Mouse (Mus musculus): ENCODE data around the gene Kmt2a. TPM values are rescaled to one million over a fixed set of nuclear protein-coding genes. Genes with fewer than 3 reads are reported as not detected.
A peak's percentile ranks its signal among the peaks of the same experiment; 100 is the strongest.

Kmt2a gene
- polyA plus RNA-seq, 1 experiment from 2014 or later, result 9.8 TPM

- Histone ChIP-seq H3K9ac (replicated peaks; ENCODE audit: low read length) (no peak overlapping the region), H3K9me3 (replicated peaks; ENCODE audit: control insufficient read depth, low read length) (no peaks in the 10 kb centered on the region), H3K4me1 (ENCODE audit: control insufficient read depth, insufficient read depth, low read length) (no peaks in the 10 kb centered on the region), H3K4me2 (ENCODE audit: low read depth, low read length) (no peak overlapping the region), H3K27ac (replicated peaks; ENCODE audit: low read depth, low read length) (no peak overlapping the region), H3K27me3 (ENCODE audit: control insufficient read depth, insufficient read depth, low read length) (no peaks in the 10 kb centered on the region), H3K4me3 (ENCODE audit: low read depth, low read length) (no peak overlapping the region), H3K36me3 (replicated peaks; ENCODE audit: control insufficient read depth, insufficient read depth, low read depth, low read length) (peaks cover 2% of the 10 kb centered on the region)
- DNase-seq (ENCODE audit: low spot score), result no peak
- ATAC-seq (replicated peaks; ENCODE audit: insufficient number of reproducible peaks, low FRiP score, low TSS enrichment, low read depth), result no peak
- WGBS, result 78% methylated on average over 9 of the region's 9 CpGs
Observed at GRCm38 (mm10) chr9:44866501-44867240, 14.4 kb downstream of the Kmt2a start.

- no peak for DNase-seq (ENCODE audit: low spot score)
- H3K36me3 ChIP-seq (replicated peaks; ENCODE audit: control insufficient read depth, insufficient read depth, low read depth, low read length), result peaks cover 6% of the 10 kb centered on the region
- no peak for ATAC-seq (replicated peaks; ENCODE audit: insufficient number of reproducible peaks, low FRiP score, low TSS enrichment, low read depth)
Observed at GRCm38 (mm10) chr9:44861121-44861520, 20.0 kb downstream of the Kmt2a start.

GRCm38 (mm10) chr9:44858657-44859056 lies 22.4 kb downstream of the Kmt2a start:
- Histone ChIP-seq H3K27me3 (ENCODE audit: control insufficient read depth, insufficient read depth, low read length) (no peaks in the 10 kb centered on the region), H3K4me1 (ENCODE audit: control insufficient read depth, insufficient read depth, low read length) (no peaks in the 10 kb centered on the region), H3K9me3 (replicated peaks; ENCODE audit: control insufficient read depth, low read length) (no peaks in the 10 kb centered on the region), H3K4me2 (ENCODE audit: low read depth, low read length) (no peak overlapping the region), H3K9ac (replicated peaks; ENCODE audit: low read length) (no peak overlapping the region), H3K27ac (replicated peaks; ENCODE audit: low read depth, low read length) (no peak overlapping the region), H3K4me3 (ENCODE audit: low read depth, low read length) (no peak overlapping the region), H3K36me3 (replicated peaks; ENCODE audit: control insufficient read depth, insufficient read depth, low read depth, low read length) (peaks cover 3% of the 10 kb centered on the region; the same call in 1 of the 2 replicates)
- WGBS, result 88% methylated on average over 3 of the region's 3 CpGs
- ATAC-seq (replicated peaks; ENCODE audit: insufficient number of reproducible peaks, low FRiP score, low TSS enrichment, low read depth) (no peak), DNase-seq (ENCODE audit: low spot score) (no peak)

More at GRCm38 (mm10) chr9:44861121-44861520, 20.0 kb downstream of the Kmt2a start:
- Histone ChIP-seq H3K9ac (replicated peaks; ENCODE audit: low read length) (no peak overlapping the region), H3K9me3 (replicated peaks; ENCODE audit: control insufficient read depth, low read length) (no peaks in the 10 kb centered on the region), H3K4me2 (ENCODE audit: low read depth, low read length) (no peak overlapping the region), H3K4me1 (ENCODE audit: control insufficient read depth, insufficient read depth, low read length) (no peaks in the 10 kb centered on the region), H3K27ac (replicated peaks; ENCODE audit: low read depth, low read length) (no peak overlapping the region), H3K4me3 (ENCODE audit: low read depth, low read length) (no peak overlapping the region), H3K27me3 (ENCODE audit: control insufficient read depth, insufficient read depth, low read length) (no peaks in the 10 kb centered on the region)

- Histone ChIP-seq H3K9ac (replicated peaks; ENCODE audit: low read length) (no peak overlapping the region), H3K4me1 (ENCODE audit: control insufficient read depth, insufficient read depth, low read length) (no peaks in the 10 kb centered on the region), H3K36me3 (replicated peaks; ENCODE audit: control insufficient read depth, insufficient read depth, low read depth, low read length) (peaks cover 3% of the 10 kb centered on the region; the same call in 1 of the 2 replicates), H3K27ac (replicated peaks; ENCODE audit: low read depth, low read length) (no peak overlapping the region), H3K4me2 (ENCODE audit: low read depth, low read length) (no peak overlapping the region), H3K9me3 (replicated peaks; ENCODE audit: control insufficient read depth, low read length) (no peaks in the 10 kb centered on the region), H3K4me3 (ENCODE audit: low read depth, low read length) (no peak overlapping the region), H3K27me3 (ENCODE audit: control insufficient read depth, insufficient read depth, low read length) (no peaks in the 10 kb centered on the region)
- no peak for ATAC-seq (replicated peaks; ENCODE audit: insufficient number of reproducible peaks, low FRiP score, low TSS enrichment, low read depth)
- no peak for DNase-seq (ENCODE audit: low spot score)
- 92% methylated on average over 17 of the region's 17 CpGs for WGBS
Observed at GRCm38 (mm10) chr9:44857405-44857992, 23.6 kb downstream of the Kmt2a start.

GRCm38 (mm10) chr9:44855153-44855552 lies 25.9 kb downstream of the Kmt2a start:
- DNase-seq (ENCODE audit: low spot score) (no peak), ATAC-seq (replicated peaks; ENCODE audit: insufficient number of reproducible peaks, low FRiP score, low TSS enrichment, low read depth) (no peak)
- no peak overlapping the region for H3K4me2 ChIP-seq (ENCODE audit: low read depth, low read length)
- no peaks in the 10 kb centered on the region for H3K9me3 ChIP-seq (replicated peaks; ENCODE audit: control insufficient read depth, low read length)
- WGBS, result 90% methylated on average over 6 of the region's 6 CpGs
- H3K27ac ChIP-seq (replicated peaks; ENCODE audit: low read depth, low read length), result no peak overlapping the region
- no peaks in the 10 kb centered on the region for H3K27me3 ChIP-seq (ENCODE audit: control insufficient read depth, insufficient read depth, low read length)
- H3K36me3 ChIP-seq (replicated peaks; ENCODE audit: control insufficient read depth, insufficient read depth, low read depth, low read length), result no peaks in the 10 kb centered on the region; the same call in 1 of the 2 replicates
- H3K4me1 ChIP-seq (ENCODE audit: control insufficient read depth, insufficient read depth, low read length), result no peaks in the 10 kb centered on the region
- no peak overlapping the region for H3K9ac ChIP-seq (replicated peaks; ENCODE audit: low read length)
- H3K4me3 ChIP-seq (ENCODE audit: low read depth, low read length), result no peak overlapping the region

GRCm38 (mm10) chr9:44847446-44847845 lies 33.6 kb downstream of the Kmt2a start:
- Histone ChIP-seq H3K4me3 (ENCODE audit: low read depth, low read length) (no peak overlapping the region), H3K9me3 (replicated peaks; ENCODE audit: control insufficient read depth, low read length) (no peaks in the 10 kb centered on the region), H3K27me3 (ENCODE audit: control insufficient read depth, insufficient read depth, low read length) (no peaks in the 10 kb centered on the region), H3K4me2 (ENCODE audit: low read depth, low read length) (no peak overlapping the region), H3K9ac (replicated peaks; ENCODE audit: low read length) (no peak overlapping the region), H3K36me3 (replicated peaks; ENCODE audit: control insufficient read depth, insufficient read depth, low read depth, low read length) (peaks cover 22% of the 10 kb centered on the region), H3K4me1 (ENCODE audit: control insufficient read depth, insufficient read depth, low read length) (no peaks in the 10 kb centered on the region), H3K27ac (replicated peaks; ENCODE audit: low read depth, low read length) (no peak overlapping the region)
- ATAC-seq (replicated peaks; ENCODE audit: insufficient number of reproducible peaks, low FRiP score, low TSS enrichment, low read depth), result no peak
- 94% methylated on average over 6 of the region's 6 CpGs for WGBS
- no peak for DNase-seq (ENCODE audit: low spot score)

DNA sequence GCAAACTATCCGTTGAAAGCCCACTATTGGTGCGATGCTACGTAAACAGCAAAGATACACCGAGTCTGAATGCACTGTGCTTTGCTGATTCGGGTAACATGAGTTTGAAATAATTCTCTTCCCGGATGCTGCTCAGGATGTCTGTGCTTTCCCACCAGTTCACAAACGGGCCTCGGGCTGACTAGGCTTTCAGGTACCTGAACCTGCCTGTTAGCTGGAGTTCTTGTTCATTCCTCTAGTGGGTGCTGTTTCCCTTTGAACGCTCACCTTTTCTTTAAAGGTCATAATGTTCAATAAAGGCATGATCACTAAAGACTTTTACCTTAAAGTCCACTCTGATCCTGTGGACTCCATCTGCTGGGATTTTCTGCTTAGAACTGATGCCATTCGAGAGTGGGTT lies 39.9 kb downstream of the Kmt2a start:
- H3K9ac ChIP-seq (replicated peaks; ENCODE audit: low read length), result no peak overlapping the region
- no peaks in the 10 kb centered on the region for H3K27me3 ChIP-seq (ENCODE audit: control insufficient read depth, insufficient read depth, low read length)
- no peak overlapping the region for H3K4me3 ChIP-seq (ENCODE audit: low read depth, low read length)
- H3K4me2 ChIP-seq (ENCODE audit: low read depth, low read length), result no peak overlapping the region
- DNase-seq (ENCODE audit: low spot score), result peak; percentile 41
- H3K4me1 ChIP-seq (ENCODE audit: control insufficient read depth, insufficient read depth, low read length), result no peaks in the 10 kb centered on the region
- WGBS, result 90% methylated on average over 10 of the region's 10 CpGs
- no peaks in the 10 kb centered on the region for H3K9me3 ChIP-seq (replicated peaks; ENCODE audit: control insufficient read depth, low read length)
- no peak overlapping the region for H3K27ac ChIP-seq (replicated peaks; ENCODE audit: low read depth, low read length)
- peaks cover 24% of the 10 kb centered on the region for H3K36me3 ChIP-seq (replicated peaks; ENCODE audit: control insufficient read depth, insufficient read depth, low read depth, low read length)
- ATAC-seq (replicated peaks; ENCODE audit: insufficient number of reproducible peaks, low FRiP score, low TSS enrichment, low read depth), result no peak

DNA sequence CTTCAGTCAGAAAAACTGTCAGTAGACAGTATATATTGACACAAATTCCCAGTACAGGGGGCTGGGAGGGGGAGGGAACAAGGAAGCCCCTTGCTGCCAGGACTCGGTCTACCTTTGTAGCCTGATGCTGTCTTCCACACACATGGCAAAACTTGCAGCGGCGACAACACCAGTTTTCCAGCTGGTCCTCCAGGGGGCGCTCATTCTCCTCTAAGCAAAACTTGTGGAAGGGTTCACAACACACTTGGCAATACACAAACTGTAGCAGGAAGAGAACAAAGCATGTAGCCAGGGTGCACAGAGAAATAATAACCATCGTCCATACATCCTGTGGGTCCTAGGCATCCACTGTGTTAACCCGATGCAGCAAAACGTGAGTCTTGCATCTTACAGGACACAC lies 44.7 kb downstream of the Kmt2a start:
- no peak for ATAC-seq (replicated peaks; ENCODE audit: insufficient number of reproducible peaks, low FRiP score, low TSS enrichment, low read depth)
- H3K36me3 ChIP-seq (replicated peaks; ENCODE audit: control insufficient read depth, insufficient read depth, low read depth, low read length), result peaks cover 26% of the 10 kb centered on the region

More for the DNA sequence above, 44.7 kb downstream of the Kmt2a start:
- Histone ChIP-seq H3K4me1 (ENCODE audit: control insufficient read depth, insufficient read depth, low read length) (no peaks in the 10 kb centered on the region), H3K27me3 (ENCODE audit: control insufficient read depth, insufficient read depth, low read length) (no peaks in the 10 kb centered on the region), H3K4me3 (ENCODE audit: low read depth, low read length) (no peak overlapping the region), H3K9ac (replicated peaks; ENCODE audit: low read length) (no peak overlapping the region), H3K9me3 (replicated peaks; ENCODE audit: control insufficient read depth, low read length) (no peaks in the 10 kb centered on the region), H3K27ac (replicated peaks; ENCODE audit: low read depth, low read length) (no peak overlapping the region), H3K4me2 (ENCODE audit: low read depth, low read length) (no peak overlapping the region)
- WGBS, result 56% methylated on average over 7 of the region's 7 CpGs
- DNase-seq (ENCODE audit: low spot score), result peak; percentile 80
